Mouse (Mus musculus) G1E-ER4 (cell line): ENCODE measurements around the gene Vsig10. TPM values are rescaled to one million over a fixed set of nuclear protein-coding genes. Genes with fewer than 3 reads are reported as not detected.

Source experiments
- GATA1 ChIP-seq: IDR thresholded peaks from one replicate; pipeline ENCODE4 v1.8.0; 2012; ENCODE audit warnings: low read length, inconsistent platforms
- polyA plus RNA-seq: library from polyadenylated mRNA; stranded (reverse); fragments of >175 nt; gene quantifications from 2 replicates; pipeline ENCODE4 v1.2.3, GENCODE M21; 2012

The Vsig10 gene
- polyA plus RNA-seq, 1 experiment, result 0.04 TPM

- TF ChIP-seq GATA1, result no peak
Measured at GRCm38 (mm10) chr5:117359497-117360227, 40.8 kb downstream of the Vsig10 start.

DNA sequence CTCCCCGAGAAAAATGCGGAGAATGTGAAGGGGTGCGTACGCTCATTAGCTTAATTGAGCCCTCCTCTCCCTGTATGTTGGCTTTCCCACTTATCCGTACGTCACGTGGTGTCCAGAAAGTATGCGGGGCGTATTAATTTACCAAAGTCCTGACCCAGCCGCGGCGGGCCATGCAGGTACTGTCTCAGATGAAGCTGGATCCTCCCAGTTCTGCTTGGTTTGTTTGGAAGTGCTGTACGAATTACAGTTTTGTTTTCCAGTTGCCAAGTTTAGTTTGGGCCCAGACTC lies 41.3 kb downstream of the Vsig10 start:
- no peak for TF ChIP-seq GATA1

DNA sequence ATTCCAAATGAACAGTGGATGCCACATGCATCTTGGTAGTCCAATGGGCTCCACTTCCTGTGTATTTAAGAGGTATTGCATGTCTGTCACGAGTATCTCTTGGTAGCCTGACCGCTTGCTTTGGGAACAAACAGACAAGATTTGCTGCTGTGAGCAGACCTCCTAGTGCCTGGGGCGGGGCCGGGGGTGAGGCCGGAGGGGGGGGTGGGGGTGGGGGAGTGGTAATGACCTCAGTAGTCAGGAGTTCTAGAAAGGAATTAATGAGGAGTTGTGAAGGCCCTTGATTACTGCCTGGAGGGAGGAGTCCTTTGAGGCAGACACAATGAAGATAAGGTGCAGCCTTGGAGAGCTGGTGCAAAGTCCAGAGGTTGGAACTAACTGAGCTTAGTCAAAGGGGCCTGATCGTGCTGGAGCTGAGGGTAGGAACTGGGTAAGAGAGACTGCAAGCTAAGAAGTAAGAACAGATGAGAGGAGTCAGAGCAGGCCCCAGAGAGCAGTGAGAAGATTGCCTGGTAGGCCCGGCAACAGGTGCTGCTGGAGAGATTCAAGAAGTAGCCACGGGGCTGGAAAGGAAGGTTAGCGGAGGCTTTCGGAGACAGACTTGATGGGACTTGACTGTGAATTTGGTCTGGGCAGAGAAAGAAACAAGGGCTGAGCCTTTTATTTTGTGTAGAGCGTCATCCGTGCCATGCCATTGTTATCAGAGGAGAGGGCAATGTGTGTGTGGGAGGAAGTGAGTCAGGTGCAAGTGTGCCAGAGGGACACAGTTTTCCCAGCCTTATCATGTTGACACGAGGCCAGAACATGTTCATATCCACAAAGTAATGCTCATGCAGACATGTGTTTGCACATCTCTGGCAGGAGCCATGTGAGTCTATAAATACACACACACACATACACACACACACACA lies 42.0 kb downstream of the Vsig10 start:
- TF ChIP-seq GATA1, result no peak

GRCm38 (mm10) chr5:117361590-117361989 lies 42.7 kb downstream of the Vsig10 start:
- TF ChIP-seq GATA1, result no peak

DNA sequence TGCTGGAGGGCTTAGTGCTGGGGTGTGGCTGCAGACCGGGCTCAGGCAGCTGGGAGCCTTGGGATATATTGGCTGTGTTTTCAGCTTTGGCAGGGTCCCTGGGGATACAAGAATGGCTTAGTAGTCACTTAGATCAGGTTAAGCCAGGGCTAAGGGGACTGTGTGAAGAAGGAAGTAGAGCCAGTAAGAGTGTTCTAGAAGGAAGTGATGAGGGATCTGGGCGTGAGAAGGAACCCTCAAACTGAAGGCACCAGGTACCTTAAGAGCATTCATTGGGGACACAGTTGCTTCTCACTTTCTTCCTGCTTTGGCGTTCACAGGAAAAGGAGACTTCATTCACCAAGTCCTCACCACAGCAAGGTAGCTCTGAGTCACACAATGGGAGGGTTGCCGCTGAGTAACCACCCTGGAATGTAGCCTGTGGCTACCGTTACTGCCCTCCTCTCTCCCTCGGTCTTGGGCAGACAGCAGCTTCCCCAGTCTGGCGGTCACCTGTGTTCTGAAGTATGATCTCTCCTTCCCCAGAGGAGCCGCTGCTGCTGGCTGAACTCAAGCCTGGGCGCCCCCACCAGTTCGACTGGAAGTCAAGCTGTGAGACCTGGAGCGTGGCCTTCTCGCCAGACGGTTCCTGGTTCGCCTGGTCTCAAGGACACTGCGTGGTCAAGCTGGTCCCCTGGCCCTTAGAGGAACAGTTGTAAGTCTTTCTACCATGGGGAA lies 44.3 kb downstream of the Vsig10 start:
- TF ChIP-seq GATA1, result no peak

DNA sequence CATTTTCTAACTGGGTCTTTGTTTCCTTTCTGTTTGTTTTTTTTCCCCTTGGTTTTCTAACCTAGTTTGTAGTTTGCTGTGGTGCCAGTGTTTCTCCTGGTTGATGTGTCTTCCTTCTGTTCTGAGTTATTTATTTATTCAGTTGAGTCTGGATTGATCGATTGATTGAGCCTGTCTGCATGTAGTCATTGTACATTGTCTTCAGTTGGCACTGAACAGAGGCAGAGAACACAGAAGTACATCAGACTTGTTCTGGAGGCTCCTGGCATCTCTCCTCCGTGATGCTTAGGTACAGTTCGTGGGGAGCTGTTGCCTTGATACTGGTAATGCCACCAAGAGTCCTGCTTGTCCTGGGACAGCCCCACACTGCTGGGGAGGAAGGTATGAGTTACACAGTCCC lies 45.9 kb downstream of the Vsig10 start:
- TF ChIP-seq GATA1, result no peak

- no peak for TF ChIP-seq GATA1
Measured at GRCm38 (mm10) chr5:117365904-117366561, 47.1 kb downstream of the Vsig10 start.

GRCm38 (mm10) chr5:117367206-117367605 lies 48.3 kb downstream of the Vsig10 start:
- no peak for TF ChIP-seq GATA1

- TF ChIP-seq GATA1, result no peak
Measured at GRCm38 (mm10) chr5:117370592-117370991, 51.7 kb downstream of the Vsig10 start.

DNA sequence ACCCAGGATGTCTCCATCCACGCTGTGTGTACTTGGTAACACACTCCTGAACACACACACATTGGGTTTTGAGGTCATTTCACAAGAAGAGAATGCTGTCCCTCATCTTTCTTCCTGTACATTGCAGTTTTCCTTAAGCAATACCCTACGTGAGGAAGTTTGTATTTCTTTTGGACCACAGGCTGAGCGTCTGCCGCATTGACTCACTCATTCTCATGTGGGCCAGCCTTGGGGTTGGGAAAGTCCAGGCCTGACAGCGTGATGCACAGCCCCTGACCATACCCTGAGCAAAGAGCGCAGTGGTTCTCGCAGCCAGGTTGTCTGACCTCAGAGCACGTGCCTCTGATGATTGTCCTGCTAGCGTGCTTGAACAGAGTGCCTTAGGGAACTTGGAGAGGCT lies 54.5 kb downstream of the Vsig10 start:
- no peak for TF ChIP-seq GATA1

DNA sequence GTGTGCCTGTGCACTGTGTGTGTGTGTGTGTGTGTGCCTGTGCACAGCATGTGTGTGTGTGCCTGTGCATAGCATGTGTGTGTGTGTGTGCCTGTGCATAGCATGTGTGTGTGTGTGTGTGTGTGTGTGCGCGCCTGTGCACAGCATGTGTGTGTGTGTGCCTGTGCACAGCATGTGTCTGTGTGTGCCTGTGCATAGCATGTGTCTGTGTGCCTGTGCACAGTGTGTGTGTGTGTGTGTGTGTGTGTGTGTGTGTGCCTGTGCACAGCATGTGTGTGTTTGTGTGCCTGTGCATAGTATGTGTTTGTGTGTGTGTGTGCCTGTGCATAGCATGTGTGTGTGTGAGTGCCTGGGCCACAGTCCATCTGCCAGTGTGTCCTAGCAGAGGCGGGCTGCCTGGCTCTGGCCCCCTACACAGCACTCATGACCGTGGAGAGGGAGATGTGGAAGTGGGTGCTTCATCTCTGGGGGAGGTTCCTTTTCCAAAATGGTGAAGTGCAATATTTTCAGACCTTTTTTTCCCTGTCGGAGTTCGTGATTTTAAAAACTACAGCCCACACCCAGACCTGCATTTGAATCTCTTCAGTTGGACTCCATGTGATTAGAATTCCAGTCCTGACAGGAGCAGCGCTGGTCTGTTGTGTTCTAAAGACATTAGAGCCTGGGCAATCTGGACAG lies 55.6 kb downstream of the Vsig10 start:
- no peak for TF ChIP-seq GATA1

DNA sequence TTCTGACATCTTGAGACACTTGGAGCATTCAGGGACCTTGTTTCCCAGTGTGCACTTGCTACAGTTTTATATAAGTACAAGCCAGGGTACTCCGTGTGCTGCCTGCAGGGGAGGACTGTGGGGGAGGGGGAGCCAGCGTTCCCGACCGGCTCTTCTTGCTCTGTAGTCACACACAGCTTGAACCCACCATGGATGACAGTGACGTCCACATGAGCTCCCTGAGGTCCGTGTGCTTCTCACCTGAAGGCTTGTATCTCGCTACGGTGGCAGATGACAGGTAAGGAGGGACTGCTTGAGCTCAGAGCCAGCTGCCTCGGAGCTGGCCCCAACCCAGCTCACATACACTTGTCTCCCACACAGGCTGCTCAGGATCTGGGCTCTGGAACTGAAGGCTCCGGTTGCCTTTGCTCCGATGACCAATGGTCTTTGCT lies 57.5 kb downstream of the Vsig10 start:
- no peak for TF ChIP-seq GATA1

GRCm38 (mm10) chr5:117380199-117380598 lies 61.3 kb downstream of the Vsig10 start:
- TF ChIP-seq GATA1, result no peak

DNA sequence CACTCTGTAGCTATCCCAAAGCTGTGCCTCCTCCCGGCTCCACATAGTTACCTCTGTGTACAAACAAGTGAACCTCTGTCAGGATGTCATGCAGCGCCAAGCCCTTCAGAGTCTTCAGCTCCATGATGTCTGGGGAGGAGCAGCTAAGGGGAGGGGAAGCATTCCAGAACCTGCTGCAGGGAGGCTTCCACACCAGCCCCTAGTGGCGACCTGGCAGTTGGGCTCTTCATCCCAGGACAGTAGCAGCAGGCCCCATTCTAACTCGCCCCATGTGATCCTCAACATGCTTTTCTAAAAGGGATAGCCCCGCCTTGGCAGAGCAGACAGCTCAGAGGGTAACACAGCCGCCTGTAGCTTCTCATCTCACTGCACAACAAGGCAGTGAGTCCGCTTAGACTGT lies 62.9 kb downstream of the Vsig10 start:
- TF ChIP-seq GATA1, result no peak

DNA sequence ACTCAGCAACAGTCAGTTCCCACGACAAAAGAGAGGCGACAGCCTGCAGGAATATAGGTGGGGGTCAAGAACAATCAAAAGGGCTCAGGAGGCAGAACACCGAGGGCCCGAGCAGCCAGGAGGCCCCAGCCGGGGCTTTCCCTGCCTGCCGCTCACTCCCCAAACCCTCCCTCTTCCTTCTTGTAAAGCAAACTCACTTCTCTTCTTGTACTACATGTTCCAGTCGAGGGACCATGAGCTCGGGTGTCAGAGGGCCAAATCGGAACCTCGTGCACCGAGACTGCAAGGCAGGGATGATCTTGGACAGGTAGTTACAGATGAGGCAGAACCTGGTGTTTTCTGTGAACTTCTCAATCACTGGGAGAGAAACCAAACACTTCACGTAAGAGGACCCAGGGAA lies 64.3 kb downstream of the Vsig10 start:
- TF ChIP-seq GATA1, result no peak
